Mouse (Mus musculus): ENCODE data around the gene Hmgb1.

GRCm38 (mm10) chr5:149016261-149016660, 168.0 kb downstream of the Hmgb1 start:
- no peak for TF ChIP-seq CTCF (IDR thresholded peaks at IDR 0.05; ENCODE audit: control insufficient read depth, insufficient read depth, insufficient replicate concordance, low read depth, low read length)
- no peak for TF ChIP-seq POLR2A (IDR thresholded peaks at IDR 0.05; ENCODE audit: control insufficient read depth, low read depth, low read length)
